Mouse (Mus musculus) midbrain, postnatal 0 days (tissue): ENCODE data around the gene Plch2. TPM values are rescaled to one million over a fixed set of nuclear protein-coding genes. Genes with fewer than 3 reads are reported as not detected.
A peak's percentile ranks its signal among the peaks of the same experiment; 100 is the strongest.

Experiments
- ATAC-seq: fragments of 200-750 bp; cut with Nextera tagmentation; 2 replicates; pipeline ENCODE4 v1.8.0; 2017; ENCODE audit warnings: moderate number of reproducible peaks, mild to moderate bottlenecking, moderate TSS enrichment, moderate library complexity; ENCODE audit not compliant: low FRiP score
- DNase-seq: peaks from one replicate; pipeline ENCODE4 v3.0.0-alpha.2; 2015; ENCODE audit warnings: low spot score
- H3K27ac ChIP-seq: fragments of 300-500 bp; sonication (generic); 2 replicates; pipeline ENCODE4 v1.5.1; 2014; ENCODE audit warnings: low read depth, mild to moderate bottlenecking, low read length, mixed read lengths
- H3K27me3 ChIP-seq: fragments of 300-500 bp; sonication (generic); 2 replicates; pipeline ENCODE4 v1.6.1; 2014; ENCODE audit warnings: low read length, control low read depth, mixed read lengths; ENCODE audit not compliant: insufficient read depth
- H3K36me3 ChIP-seq: fragments of 300-500 bp; sonication (generic); 2 replicates; pipeline ENCODE4 v1.6.1; 2014; ENCODE audit warnings: low read length, control low read depth, mixed read lengths; ENCODE audit not compliant: insufficient read depth
- H3K4me1 ChIP-seq: fragments of 300-500 bp; sonication (generic); 2 replicates; pipeline ENCODE4 v1.6.1; 2014; ENCODE audit warnings: mild to moderate bottlenecking, control low read depth, antibody characterized with exemption, low read length, mixed read lengths; ENCODE audit not compliant: insufficient read depth
- H3K4me2 ChIP-seq: fragments of 300-500 bp; sonication (generic); 2 replicates; pipeline ENCODE4 v1.6.1; 2014; ENCODE audit warnings: low read depth, mild to moderate bottlenecking, low read length, mixed read lengths; ENCODE audit not compliant: poor library complexity, severe bottlenecking
- H3K4me3 ChIP-seq: fragments of 300-500 bp; sonication (generic); 2 replicates; pipeline ENCODE4 v1.5.1; 2014; ENCODE audit warnings: low read depth, mild to moderate bottlenecking, low read length, moderate library complexity
- H3K9ac ChIP-seq: fragments of 300-500 bp; sonication (generic); replicated peaks from 2 replicates; pipeline ENCODE4 v1.6.1; 2014; ENCODE audit warnings: mild to moderate bottlenecking, low read length, moderate library complexity, mixed read lengths; ENCODE audit not compliant: poor library complexity, severe bottlenecking
- H3K9me3 ChIP-seq: fragments of 300-500 bp; sonication (generic); 2 replicates; pipeline ENCODE4 v1.6.1; 2016; ENCODE audit warnings: low read length, control low read depth
- CTCF ChIP-seq: IDR thresholded peaks from 2 replicates; pipeline ENCODE4 v1.5.1; 2016; ENCODE audit warnings: antibody characterized with exemption, mild to moderate bottlenecking
- WGBS: fragments of 180-500 bp; shearing (Covaris S2); extraction: QIAGEN DNeasy Blood & Tissue Kit; methylation state at CpG from one replicate; pipeline ENCODE4 v1.1.7; 2014; 5-methylcytosine and 5-hydroxymethylcytosine counted together
- polyA plus RNA-seq: library from polyadenylated mRNA; unstranded; fragments of >200 nt; fragmentation: Nextera tagmentation; extraction: Ambion mirVana; gene quantifications from 2 replicates; pipeline ENCODE4 v1.2.1, GENCODE M21; 2015
- total RNA-seq: library from RNA; depleted of rRNA; stranded (reverse); fragments of >200 nt; gene quantifications from 2 replicates; pipeline ENCODE4 v1.2.3, GENCODE M21; 2014

The Plch2 gene
- total and polyA plus RNA-seq, 2 experiments from 2014 or later: 21.7 to 49.8 TPM

DNA sequence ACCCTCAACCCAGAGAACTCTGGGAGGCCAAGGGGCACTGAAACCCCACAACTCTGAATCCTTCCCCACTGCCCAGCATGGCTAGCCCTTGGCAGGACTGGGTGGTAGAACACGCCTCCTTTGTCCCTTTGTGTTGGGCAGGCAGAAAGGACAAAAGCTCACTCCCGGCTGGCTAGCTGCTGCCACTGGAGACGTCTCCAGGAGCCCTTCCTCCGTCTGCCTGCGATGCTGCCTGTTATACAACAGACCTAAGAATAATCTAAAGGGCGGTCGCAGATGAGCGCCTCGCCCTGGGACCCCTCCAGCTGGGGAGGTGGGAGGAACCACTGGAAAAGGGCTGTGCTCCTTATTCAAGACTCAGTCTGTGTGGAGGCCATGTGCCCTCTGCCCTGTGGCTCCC is 16.4 kb downstream of the Plch2 start:
- Histone ChIP-seq H3K27ac (no peak overlapping the region), H3K36me3 (no peaks in the 10 kb centered on the region), H3K4me3 (peak overlapping the region; percentile 4; the same call in 1 of the 2 replicates), H3K9me3 (no peaks in the 10 kb centered on the region), H3K9ac (peak overlapping the region; percentile 30; the same call in 1 of the 2 replicates), H3K4me1 (peaks cover 19% of the 10 kb centered on the region), H3K27me3 (peaks cover 12% of the 10 kb centered on the region), H3K4me2 (peak overlapping the region; percentile 29)
- DNase-seq (no peak), ATAC-seq (no peak)
- TF ChIP-seq CTCF: no peak
- 15% methylated on average over 9 of the region's 9 CpGs for WGBS

DNA sequence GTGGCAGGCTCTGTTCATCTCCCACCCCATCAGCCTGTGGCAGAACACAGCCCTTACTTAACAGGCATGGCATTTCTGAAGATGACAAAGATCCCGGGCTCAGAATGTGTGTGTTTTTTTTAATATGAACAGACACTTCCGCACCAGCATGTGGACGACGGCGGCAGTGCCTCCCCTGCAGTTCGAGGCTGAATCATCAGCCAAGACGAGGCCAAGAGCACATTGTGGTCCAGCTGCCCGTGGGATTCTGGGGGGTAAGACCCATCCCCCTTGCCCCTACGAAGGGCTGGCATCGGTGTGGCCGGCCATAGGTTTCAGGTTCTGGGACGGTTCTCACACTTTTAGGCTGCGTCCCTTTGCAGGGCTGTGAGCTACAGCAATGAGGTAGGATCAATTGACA is 21.8 kb downstream of the Plch2 start:
- no peak overlapping the region for H3K4me3 ChIP-seq
- peak; percentile 46 for DNase-seq
- no peak overlapping the region for H3K9ac ChIP-seq
- no peaks in the 10 kb centered on the region for H3K9me3 ChIP-seq
- no peaks in the 10 kb centered on the region for H3K36me3 ChIP-seq
- ATAC-seq: no peak
- TF ChIP-seq CTCF: no peak
- no peak overlapping the region for H3K27ac ChIP-seq
- H3K27me3 ChIP-seq: 0 out of 2 replicates have a peak, but pooled peaks cover 4% of the 10 kb centered on the region
- no peak overlapping the region for H3K4me2 ChIP-seq
- H3K4me1 ChIP-seq: 0 out of 2 replicates have a peak, but pooled peaks cover 7% of the 10 kb centered on the region
- 49% methylated on average over 13 of the region's 13 CpGs for WGBS

DNA sequence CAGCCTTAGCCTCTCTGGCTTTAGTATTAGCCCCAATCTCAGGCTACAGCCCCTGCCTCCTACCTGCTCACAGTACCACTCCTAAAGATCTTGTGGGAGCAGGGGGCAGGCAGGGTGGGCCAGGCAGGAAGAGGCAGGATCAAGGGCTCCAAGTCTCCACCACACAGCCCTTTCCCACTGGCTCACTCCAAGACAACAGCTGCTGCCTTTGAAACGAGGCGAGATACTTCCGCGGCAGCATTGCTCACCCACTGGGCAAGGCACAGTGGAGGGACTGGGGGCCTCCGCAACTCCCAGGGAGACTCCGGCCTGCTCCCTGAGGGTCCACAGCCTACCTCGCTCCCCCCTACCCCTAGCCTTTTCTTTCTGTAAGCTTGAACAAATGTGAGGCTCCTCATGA is 22.4 kb downstream of the Plch2 start:
- no peak overlapping the region for H3K4me2 ChIP-seq
- no peak overlapping the region for H3K4me3 ChIP-seq
- no peak overlapping the region for H3K27ac ChIP-seq
- no peaks in the 10 kb centered on the region for H3K36me3 ChIP-seq
- DNase-seq (no peak), ATAC-seq (no peak; the same call in 1 of the 2 replicates)
- no peak for TF ChIP-seq CTCF
- no peak overlapping the region for H3K9ac ChIP-seq
- H3K27me3 ChIP-seq: 0 out of 2 replicates have a peak, but pooled peaks cover 4% of the 10 kb centered on the region
- WGBS: 35% methylated on average over 7 of the region's 7 CpGs
- 0 out of 2 replicates have a peak, but pooled peaks cover 7% of the 10 kb centered on the region for H3K4me1 ChIP-seq
- no peaks in the 10 kb centered on the region for H3K9me3 ChIP-seq

DNA sequence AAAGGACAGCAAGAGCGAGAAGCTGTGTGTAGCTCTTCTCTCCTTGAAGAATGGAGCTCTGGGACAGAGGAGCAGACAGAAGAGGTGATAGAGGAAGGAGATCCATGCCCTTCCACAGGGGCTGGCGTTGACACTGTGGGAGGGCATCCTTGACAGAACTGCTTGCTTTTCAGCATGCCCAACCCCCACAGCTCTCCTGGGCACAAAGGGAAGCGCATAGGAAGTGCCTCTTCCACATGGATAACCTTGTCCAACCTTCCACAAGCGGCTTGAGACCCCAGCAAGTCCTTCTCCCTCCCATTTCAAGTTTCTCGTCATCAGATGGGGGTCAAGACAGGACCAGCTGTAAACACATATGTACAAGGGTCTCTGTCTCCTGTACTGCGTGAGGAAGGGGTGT is 23.5 kb downstream of the Plch2 start:
- Histone ChIP-seq H3K4me2 (no peak overlapping the region), H3K27me3 (0 out of 2 replicates have a peak, but pooled peaks cover 4% of the 10 kb centered on the region), H3K36me3 (no peaks in the 10 kb centered on the region), H3K9me3 (no peaks in the 10 kb centered on the region), H3K27ac (no peak overlapping the region), H3K9ac (no peak overlapping the region), H3K4me1 (0 out of 2 replicates have a peak, but pooled peaks cover 7% of the 10 kb centered on the region), H3K4me3 (no peak overlapping the region)
- TF ChIP-seq CTCF: no peak
- WGBS: 37% methylated on average over 6 of the region's 6 CpGs
- DNase-seq (no peak), ATAC-seq (no peak)

DNA sequence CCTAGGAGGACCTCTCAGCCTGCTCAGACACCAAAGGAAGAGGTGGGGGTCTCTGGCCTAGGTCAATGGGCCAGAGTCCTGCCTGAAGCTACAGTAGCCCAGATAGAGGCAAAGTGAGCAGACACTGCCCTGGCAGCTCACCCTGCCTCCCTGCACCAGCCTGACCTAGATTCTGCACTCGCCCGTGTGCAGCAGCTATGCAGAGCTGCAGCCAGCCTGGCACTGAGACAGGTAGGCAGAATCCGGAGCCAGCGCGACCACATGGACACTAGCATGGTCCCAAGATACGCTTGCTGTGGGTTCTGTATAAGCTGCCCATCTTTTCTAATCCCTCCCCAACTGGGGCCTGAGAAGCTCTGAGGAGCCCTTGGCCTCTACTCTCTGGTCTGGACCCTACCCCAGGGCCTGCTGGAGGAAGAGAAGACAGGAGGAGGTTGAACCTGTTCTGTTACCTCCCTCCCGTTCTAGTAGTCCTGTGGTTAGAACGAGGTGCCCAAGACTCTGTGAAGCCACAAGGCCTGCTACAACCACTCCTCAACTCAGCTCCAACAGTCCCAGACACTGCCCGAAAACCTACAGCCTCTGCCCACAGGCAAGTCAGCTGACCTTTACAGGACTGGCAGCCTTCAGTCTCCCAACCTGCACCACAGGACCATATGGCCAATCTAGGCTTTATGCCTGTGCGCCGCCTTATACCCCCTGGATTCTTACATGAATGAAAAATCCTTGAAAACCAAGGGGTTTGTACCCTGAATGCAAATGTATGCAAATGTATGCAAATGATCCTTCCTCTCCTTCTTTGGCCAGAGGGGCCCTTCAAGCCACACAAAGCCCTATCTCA is 32.2 kb downstream of the Plch2 start:
- Histone ChIP-seq H3K27ac (peak overlapping the region; percentile 32; the same call in 1 of the 2 replicates), H3K9me3 (no peaks in the 10 kb centered on the region), H3K27me3 (no peaks in the 10 kb centered on the region), H3K4me2 (no peak overlapping the region), H3K36me3 (no peaks in the 10 kb centered on the region), H3K4me1 (peaks cover 4% of the 10 kb centered on the region), H3K9ac (0 out of 2 replicates have a peak overlapping the region, but pooled peaks have one; percentile 24), H3K4me3 (no peak overlapping the region)
- ATAC-seq (no peak), DNase-seq (peak; percentile 54)
- WGBS: 63% methylated on average over 11 of the region's 11 CpGs
- TF ChIP-seq CTCF: no peak

DNA sequence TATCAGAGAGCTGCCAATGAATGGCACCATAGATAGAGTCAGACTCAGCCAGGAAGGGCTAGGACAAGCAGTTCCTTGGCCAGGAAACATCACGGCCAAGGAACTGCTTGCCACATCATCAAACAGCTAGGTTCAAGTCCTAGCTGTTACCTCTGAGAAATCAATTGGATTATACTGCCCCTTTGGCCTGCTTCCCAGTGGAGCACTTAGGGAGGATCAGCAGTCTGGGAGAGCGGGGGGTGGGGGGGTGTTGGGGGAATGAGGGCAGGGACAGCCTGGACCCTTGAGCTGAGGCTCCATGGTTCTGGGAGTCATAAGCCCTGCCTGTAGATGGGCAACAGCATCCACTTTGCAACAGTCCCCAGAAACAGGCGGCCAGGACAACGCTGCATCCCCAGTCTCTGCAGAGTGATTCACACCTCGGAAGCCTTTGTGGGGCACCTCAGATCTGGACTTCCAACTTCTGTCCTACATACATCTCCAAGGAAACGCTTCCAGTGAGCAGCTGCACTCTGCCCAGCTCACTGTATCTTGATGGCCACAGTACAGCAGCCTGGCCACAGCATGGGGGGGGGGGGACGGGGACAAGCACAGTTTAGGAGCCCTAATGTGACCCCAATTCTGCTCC is 34.2 kb downstream of the Plch2 start:
- no peaks in the 10 kb centered on the region for H3K36me3 ChIP-seq
- H3K27ac ChIP-seq: no peak overlapping the region
- no peak for ATAC-seq
- TF ChIP-seq CTCF: no peak
- H3K9me3 ChIP-seq: no peaks in the 10 kb centered on the region
- H3K9ac ChIP-seq: no peak overlapping the region
- no peak overlapping the region for H3K4me2 ChIP-seq
- no peaks in the 10 kb centered on the region for H3K27me3 ChIP-seq
- H3K4me3 ChIP-seq: no peak overlapping the region
- WGBS: 73% methylated on average over 7 of the region's 7 CpGs
- peaks cover 10% of the 10 kb centered on the region for H3K4me1 ChIP-seq
- no peak for DNase-seq
